8 mouse cellular contexts compared by ENCODE assay signal in the genomic region with DNA sequence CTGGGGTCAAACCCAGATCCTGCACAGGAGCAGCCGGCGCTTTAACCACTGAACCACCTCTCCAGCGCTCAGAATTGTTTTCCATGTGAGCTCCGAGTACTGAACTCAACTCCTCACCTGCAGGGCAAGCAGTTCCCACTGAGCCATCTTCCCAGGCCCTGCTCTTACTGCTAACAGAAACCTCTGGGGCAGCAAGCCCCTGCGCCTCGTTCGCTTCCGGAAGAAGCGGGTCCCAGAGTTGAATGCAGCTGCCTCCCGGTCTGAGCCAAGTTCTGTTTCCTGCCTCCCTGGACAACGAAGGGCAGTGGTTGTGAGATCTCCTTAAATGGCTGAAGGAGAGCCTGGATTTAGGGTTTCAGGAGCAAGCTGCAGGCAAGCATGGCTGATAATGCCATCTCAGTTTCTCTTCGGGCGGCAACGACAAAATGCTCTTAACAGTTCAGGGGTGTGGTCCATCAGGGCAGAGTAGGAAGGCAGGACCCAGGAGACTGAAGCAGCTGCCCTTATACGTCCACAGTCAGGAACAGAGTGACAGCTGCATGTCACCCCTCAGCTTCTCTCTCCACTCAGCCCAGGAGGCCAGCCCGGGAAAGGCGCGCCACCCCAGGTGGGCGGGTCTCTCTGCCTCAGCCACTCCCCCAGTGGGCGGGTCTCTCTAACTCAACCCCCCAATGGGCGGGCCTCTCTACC.
DNase-seq lines count a peak whose midpoint lies in the region; ATAC-seq and TF ChIP-seq lines count a peak whose summit lies in the region.

No protein-coding gene starts in this region.

- 8% methylated on average over 21 of the region's 21 CpGs for whole genome bisulfite sequencing in liver, embryonic 14.5 days (ENCODE audit: insufficient replicate concordance)
- WGBS in thymus, adult 2 months = 3% methylated on average over 21 of the region's 21 CpGs

- peak overlapping the region; percentile 94 for H3K4me2 ChIP-seq in liver, embryonic 14.5 days (ENCODE audit: low read depth)

- peaks cover 6 to 7% of the 10 kb centered on the region in 2 experiments for H3K4me1 ChIP-seq in liver, embryonic 14.5 days (replicated peaks; ENCODE audit: control insufficient read depth in 2 of 2, insufficient read depth in 2 of 2, low read length in 1 of 2)
- peaks cover 4% of the 10 kb centered on the region for H3K4me1 ChIP-seq in thymus, adult 2 months (replicated peaks; ENCODE audit: control insufficient read depth, insufficient read depth, low read length)

- peak; percentile 95 for ATAC-seq in liver, embryonic 14.5 days (ENCODE audit: insufficient read depth)

- H3K9me3 ChIP-seq in liver, embryonic 14.5 days (ENCODE audit: control insufficient read depth, low read length) = no peaks in the 10 kb centered on the region

- peak overlapping the region; percentile 59 for H3K9ac ChIP-seq in liver, embryonic 14.5 days (replicated peaks)

- no peaks in the 10 kb centered on the region; the same call in 1 of the 2 replicates for H3K27me3 ChIP-seq in liver, embryonic 14.5 days (ENCODE audit: control insufficient read depth, insufficient read depth, low read length)
- no peaks in the 10 kb centered on the region for H3K27me3 ChIP-seq in thymus, adult 2 months (ENCODE audit: control insufficient read depth, insufficient read depth, low read length)

- peak overlapping the region; percentile 39 for H3K4me3 ChIP-seq in layer of hippocampus, adult 2 months
- H3K4me3 ChIP-seq in liver, embryonic 14.5 days (ENCODE audit: insufficient read depth in 1 of 2, low read depth in 2 of 2, low read length in 2 of 2) = peak overlapping the region; percentile 62 to 82
- H3K4me3 ChIP-seq in thymus, adult 2 months (ENCODE audit: control insufficient read depth, insufficient read depth, low read length) = peak overlapping the region; percentile 70

- DNase-seq in layer of hippocampus, adult 2 months (ENCODE audit: low spot score in 2 of 2) = peak; percentile 19 to 32
- DNase-seq in layer of hippocampus, adult 9-10 months (ENCODE audit: low spot score) = no peak
- peak; percentile 77 for DNase-seq in c-Kit-positive CD71-negative TER-119-negative erythroid progenitor cells, embryonic 14.5 days (ENCODE audit: low read depth)
- DNase-seq in gastrocnemius, postnatal 25 days = peak; percentile 58
- peak; percentile 92 for DNase-seq in induced T-regulatory cell, adult 2 months (ENCODE audit: low read depth)
- DNase-seq in liver, embryonic 14.5 days (ENCODE audit: low read depth in 3 of 3, low spot score in 3 of 3) = peak; percentile 70 to 80 (median 73)
- peak; percentile 82 to 88 for DNase-seq in natural killer cell, adult 2 months (ENCODE audit: low spot score in 2 of 2)
- peak; percentile 84 for DNase-seq in thymus, adult 2 months

- TF ChIP-seq EP300 in liver, embryonic 14.5 days (IDR thresholded peaks at IDR 0.05; ENCODE audit: low read depth) = no peak

- no peak for TF ChIP-seq POLR2A in thymus, adult 2 months (IDR thresholded peaks at IDR 0.05; ENCODE audit: control insufficient read depth, extremely low read depth, insufficient read depth, low read length, poor library complexity)

- H3K36me3 ChIP-seq in liver, embryonic 14.5 days (replicated peaks; ENCODE audit: control insufficient read depth, insufficient read depth, low read depth) = no peaks in the 10 kb centered on the region
- no peaks in the 10 kb centered on the region for H3K36me3 ChIP-seq in thymus, adult 2 months (ENCODE audit: control insufficient read depth, insufficient read depth, low read length)

- H3K27ac ChIP-seq in layer of hippocampus, adult 2 months = no peak overlapping the region
- H3K27ac ChIP-seq in liver, embryonic 14.5 days = no peak overlapping the region
- 0 out of 2 replicates have a peak overlapping the region, but pooled peaks have one; percentile 5 for H3K27ac ChIP-seq in thymus, adult 2 months (ENCODE audit: control insufficient read depth, insufficient read depth, low read length)

- TF ChIP-seq CTCF in layer of hippocampus, adult 2 months (conservative IDR thresholded peaks at IDR 0.05) = no peak
- TF ChIP-seq CTCF in liver, embryonic 14.5 days (IDR thresholded peaks at IDR 0.05; ENCODE audit: low read depth) = no peak
- 0 out of 2 replicates have a peak, but pooled peaks have one; percentile 17 for TF ChIP-seq CTCF in thymus, adult 2 months (IDR thresholded peaks at IDR 0.05; ENCODE audit: borderline replicate concordance, control insufficient read depth, extremely low read depth, insufficient read depth, low read length, poor library complexity)
